Mouse (Mus musculus): ENCODE data around the gene Prickle2. TPM values are rescaled to one million over a fixed set of nuclear protein-coding genes. Genes with fewer than 3 reads are reported as not detected.

The Prickle2 gene
- polyA plus RNA-seq, 1 experiment = 0.02 TPM

GRCm38 (mm10) chr6:92728514-92728913 lies 22.6 kb upstream of the Prickle2 start:
- Histone ChIP-seq H3K4me3 (no peak overlapping the region), H3K79me2 (ENCODE audit: control insufficient read depth, insufficient read depth) (no peaks in the 10 kb centered on the region), H3K4me2 (ENCODE audit: low read depth) (no peak overlapping the region), H3K27me3 (ENCODE audit: control insufficient read depth, insufficient read depth, insufficient read length) (no peaks in the 10 kb centered on the region), H3K36me3 (ENCODE audit: control insufficient read depth, insufficient read depth) (no peaks in the 10 kb centered on the region), H3ac (ENCODE audit: control insufficient read depth, insufficient read length) (no peak overlapping the region)
- no peak for TF ChIP-seq TCF12 (IDR thresholded peaks at IDR 0.05; ENCODE audit: insufficient read depth, poor library complexity, severe bottlenecking)
- no peak for TF ChIP-seq TCF3 (IDR thresholded peaks at IDR 0.05; ENCODE audit: insufficient read length, low read depth)
- TF ChIP-seq CEBPB (IDR thresholded peaks at IDR 0.05; ENCODE audit: insufficient read depth, poor library complexity, severe bottlenecking) = no peak
- TF ChIP-seq POLR2AphosphoS2 (IDR thresholded peaks at IDR 0.05; ENCODE audit: insufficient read length, low read depth) = no peak
- no peak for TF ChIP-seq REST (IDR thresholded peaks at IDR 0.05; ENCODE audit: insufficient read depth, insufficient read length)
- no peak for TF ChIP-seq E2F4 (IDR thresholded peaks at IDR 0.05; ENCODE audit: insufficient read depth)
- no peak for TF ChIP-seq MYOD1 (IDR thresholded peaks at IDR 0.05; ENCODE audit: control insufficient read depth in 1 of 3, insufficient read length in 2 of 3, low read depth in 2 of 3)
- TF ChIP-seq POLR2A (IDR thresholded peaks at IDR 0.05; ENCODE audit: insufficient read length, low read depth) = no peak
- no peak for TF ChIP-seq USF1 (IDR thresholded peaks at IDR 0.05; ENCODE audit: low read depth)
- no peak for TF ChIP-seq MAX (IDR thresholded peaks at IDR 0.05; ENCODE audit: low read depth)
- no peak for TF ChIP-seq MYOG (IDR thresholded peaks at IDR 0.05; ENCODE audit: control insufficient read depth in 1 of 3, insufficient read depth in 1 of 3, insufficient read length in 2 of 3, low read depth in 2 of 3)
- no peak for TF ChIP-seq SRF (IDR thresholded peaks at IDR 0.05; ENCODE audit: control insufficient read depth, insufficient read length, low read depth)

GRCm38 (mm10) chr6:92728084-92728483 lies 22.1 kb upstream of the Prickle2 start:
- Histone ChIP-seq H3K4me2 (ENCODE audit: low read depth) (no peak overlapping the region), H3K79me2 (ENCODE audit: control insufficient read depth, insufficient read depth) (no peaks in the 10 kb centered on the region), H3K36me3 (ENCODE audit: control insufficient read depth, insufficient read depth) (no peaks in the 10 kb centered on the region), H3ac (ENCODE audit: control insufficient read depth, insufficient read length) (no peak overlapping the region), H3K4me3 (no peak overlapping the region), H3K27me3 (ENCODE audit: control insufficient read depth, insufficient read depth, insufficient read length) (no peaks in the 10 kb centered on the region)
- TF ChIP-seq USF1 (IDR thresholded peaks at IDR 0.05; ENCODE audit: low read depth) (no peak), REST (IDR thresholded peaks at IDR 0.05; ENCODE audit: insufficient read depth, insufficient read length) (no peak), TCF12 (IDR thresholded peaks at IDR 0.05; ENCODE audit: insufficient read depth, poor library complexity, severe bottlenecking) (no peak), TCF3 (IDR thresholded peaks at IDR 0.05; ENCODE audit: insufficient read length, low read depth) (no peak), POLR2AphosphoS2 (IDR thresholded peaks at IDR 0.05; ENCODE audit: insufficient read length, low read depth) (no peak), E2F4 (IDR thresholded peaks at IDR 0.05; ENCODE audit: insufficient read depth) (no peak), SRF (IDR thresholded peaks at IDR 0.05; ENCODE audit: control insufficient read depth, insufficient read length, low read depth) (no peak), MYOG (IDR thresholded peaks at IDR 0.05; ENCODE audit: control insufficient read depth in 1 of 3, insufficient read depth in 1 of 3, insufficient read length in 2 of 3, low read depth in 2 of 3) (no peak), MYOD1 (IDR thresholded peaks at IDR 0.05; ENCODE audit: control insufficient read depth in 1 of 3, insufficient read length in 2 of 3, low read depth in 2 of 3) (no peak), MAX (IDR thresholded peaks at IDR 0.05; ENCODE audit: low read depth) (no peak), POLR2A (IDR thresholded peaks at IDR 0.05; ENCODE audit: insufficient read length, low read depth) (no peak), CEBPB (IDR thresholded peaks at IDR 0.05; ENCODE audit: insufficient read depth, poor library complexity, severe bottlenecking) (no peak)

DNA sequence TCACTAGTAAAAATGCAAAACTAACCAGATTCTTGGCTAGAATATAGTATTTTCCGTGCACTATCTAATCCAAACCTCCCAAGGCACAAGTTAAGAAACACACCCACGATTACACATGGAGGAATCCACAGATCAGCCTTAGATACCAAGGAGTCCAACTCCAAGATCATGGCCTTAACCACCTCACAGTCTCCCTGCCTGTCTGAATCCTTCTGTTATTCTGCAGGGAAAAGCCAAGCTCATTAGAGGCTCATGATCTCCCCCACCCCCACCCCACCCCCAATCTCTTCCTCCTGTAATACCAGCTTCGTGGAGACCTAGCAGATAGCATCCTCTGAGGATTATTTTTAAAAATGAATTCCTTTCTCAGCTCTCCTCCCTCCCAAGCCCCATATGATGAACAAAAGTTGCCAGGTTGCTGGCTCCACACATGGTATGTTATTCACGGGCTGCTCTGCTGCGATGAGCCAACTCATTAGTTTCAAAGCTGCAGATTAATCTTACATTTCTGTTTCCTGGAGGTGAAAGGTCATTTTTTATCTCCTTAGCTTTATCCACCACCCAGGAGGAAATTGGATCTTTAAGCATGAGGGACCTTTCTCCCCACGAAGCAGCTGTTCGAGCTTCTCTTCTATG lies 21.5 kb upstream of the Prickle2 start:
- no peaks in the 10 kb centered on the region for H3K27me3 ChIP-seq (ENCODE audit: control insufficient read depth, insufficient read depth, insufficient read length)
- no peak overlapping the region for H3ac ChIP-seq (ENCODE audit: control insufficient read depth, insufficient read length)
- H3K4me2 ChIP-seq (ENCODE audit: low read depth) = no peak overlapping the region
- TF ChIP-seq MYOD1 (IDR thresholded peaks at IDR 0.05; ENCODE audit: control insufficient read depth in 1 of 3, insufficient read length in 2 of 3, low read depth in 2 of 3) (no peak), MYOG (IDR thresholded peaks at IDR 0.05; ENCODE audit: control insufficient read depth in 1 of 3, insufficient read depth in 1 of 3, insufficient read length in 2 of 3, low read depth in 2 of 3) (no peak), POLR2A (IDR thresholded peaks at IDR 0.05; ENCODE audit: insufficient read length, low read depth) (no peak), CEBPB (IDR thresholded peaks at IDR 0.05; ENCODE audit: insufficient read depth, poor library complexity, severe bottlenecking) (no peak), REST (IDR thresholded peaks at IDR 0.05; ENCODE audit: insufficient read depth, insufficient read length) (no peak)
- H3K79me2 ChIP-seq (ENCODE audit: control insufficient read depth, insufficient read depth) = no peaks in the 10 kb centered on the region
- H3K4me3 ChIP-seq = no peak overlapping the region
- no peaks in the 10 kb centered on the region for H3K36me3 ChIP-seq (ENCODE audit: control insufficient read depth, insufficient read depth)

GRCm38 (mm10) chr6:92726121-92726520 lies 20.2 kb upstream of the Prickle2 start:
- Histone ChIP-seq H3K4me2 (ENCODE audit: low read depth) (no peak overlapping the region), H3K27me3 (ENCODE audit: control insufficient read depth, insufficient read depth, insufficient read length) (no peaks in the 10 kb centered on the region), H3K4me3 (no peak overlapping the region), H3K79me2 (ENCODE audit: control insufficient read depth, insufficient read depth) (no peaks in the 10 kb centered on the region), H3ac (ENCODE audit: control insufficient read depth, insufficient read length) (no peak overlapping the region), H3K36me3 (ENCODE audit: control insufficient read depth, insufficient read depth) (no peaks in the 10 kb centered on the region)
- TF ChIP-seq CEBPB (IDR thresholded peaks at IDR 0.05; ENCODE audit: insufficient read depth, poor library complexity, severe bottlenecking) = no peak
- no peak for TF ChIP-seq SRF (IDR thresholded peaks at IDR 0.05; ENCODE audit: control insufficient read depth, insufficient read length, low read depth)
- TF ChIP-seq REST (IDR thresholded peaks at IDR 0.05; ENCODE audit: insufficient read depth, insufficient read length) = no peak
- TF ChIP-seq TCF3 (IDR thresholded peaks at IDR 0.05; ENCODE audit: insufficient read length, low read depth) = no peak
- no peak for TF ChIP-seq TCF12 (IDR thresholded peaks at IDR 0.05; ENCODE audit: insufficient read depth, poor library complexity, severe bottlenecking)
- no peak for TF ChIP-seq USF1 (IDR thresholded peaks at IDR 0.05; ENCODE audit: low read depth)

- no peak overlapping the region for H3K4me3 ChIP-seq
- H3K4me2 ChIP-seq (ENCODE audit: low read depth) = no peak overlapping the region
- no peaks in the 10 kb centered on the region for H3K36me3 ChIP-seq (ENCODE audit: control insufficient read depth, insufficient read depth)
- no peaks in the 10 kb centered on the region for H3K79me2 ChIP-seq (ENCODE audit: control insufficient read depth, insufficient read depth)
- no peaks in the 10 kb centered on the region for H3K27me3 ChIP-seq (ENCODE audit: control insufficient read depth, insufficient read depth, insufficient read length)
- TF ChIP-seq SRF (IDR thresholded peaks at IDR 0.05; ENCODE audit: control insufficient read depth, insufficient read length, low read depth) (no peak), REST (IDR thresholded peaks at IDR 0.05; ENCODE audit: insufficient read depth, insufficient read length) (no peak), CEBPB (IDR thresholded peaks at IDR 0.05; ENCODE audit: insufficient read depth, poor library complexity, severe bottlenecking) (no peak), USF1 (IDR thresholded peaks at IDR 0.05; ENCODE audit: low read depth) (no peak), MYOD1 (IDR thresholded peaks at IDR 0.05; ENCODE audit: control insufficient read depth in 1 of 3, insufficient read length in 2 of 3, low read depth in 2 of 3) (no peak)
- no peak overlapping the region for H3ac ChIP-seq (ENCODE audit: control insufficient read depth, insufficient read length)
These were observed 18.4 kb upstream of the Prickle2 start for GRCm38 (mm10) chr6:92724394-92724793.
